Mouse (Mus musculus) left cerebral cortex, adult 18-20 months (tissue): ENCODE results near the gene Trim61. TPM values are rescaled to one million over a fixed set of nuclear protein-coding genes. Genes with fewer than 3 reads are reported as not detected.

Experiments used
- DNase-seq, 2 experiments: peaks; one replicate each; pipeline ENCODE4 v3.0.0; 2021 to 2022; ENCODE audit warnings: low spot score in 2 of 2, mixed read lengths in 1 of 2
- total RNA-seq, 2 experiments: library from RNA; stranded (reverse); gene quantifications; 2 replicates each; pipeline ENCODE4 v1.2.3; 2021

Trim61 gene
- total RNA-seq, 2 experiments from 2014 or later = not detected

DNA sequence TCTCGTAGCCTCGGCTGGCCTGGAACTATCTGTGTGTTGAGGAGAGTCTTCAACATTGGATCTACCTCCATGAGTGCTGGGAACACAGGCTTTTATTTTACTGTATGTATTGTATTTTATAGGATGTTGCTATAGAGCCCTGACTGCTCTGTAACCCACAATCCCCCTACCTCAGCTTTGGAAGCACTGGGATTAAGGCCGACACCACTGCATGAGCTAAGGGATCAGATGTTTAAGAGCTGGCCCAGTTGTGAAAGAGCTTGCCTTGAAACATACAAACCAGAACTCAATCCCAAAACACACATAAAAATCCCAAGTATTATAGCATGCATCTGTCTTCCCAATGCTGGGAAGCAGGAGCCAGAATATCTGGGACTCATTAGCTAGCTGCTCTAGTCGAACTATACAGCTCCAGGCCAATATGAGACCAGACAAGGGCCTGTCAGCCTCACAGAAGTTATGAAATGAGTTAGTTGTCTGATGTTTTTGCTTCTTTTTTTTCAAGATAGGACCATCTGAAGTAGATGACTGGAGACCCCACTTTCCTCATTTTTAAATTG, 19.4 kb downstream of the Trim61 start:
- no peak for DNase-seq

DNA sequence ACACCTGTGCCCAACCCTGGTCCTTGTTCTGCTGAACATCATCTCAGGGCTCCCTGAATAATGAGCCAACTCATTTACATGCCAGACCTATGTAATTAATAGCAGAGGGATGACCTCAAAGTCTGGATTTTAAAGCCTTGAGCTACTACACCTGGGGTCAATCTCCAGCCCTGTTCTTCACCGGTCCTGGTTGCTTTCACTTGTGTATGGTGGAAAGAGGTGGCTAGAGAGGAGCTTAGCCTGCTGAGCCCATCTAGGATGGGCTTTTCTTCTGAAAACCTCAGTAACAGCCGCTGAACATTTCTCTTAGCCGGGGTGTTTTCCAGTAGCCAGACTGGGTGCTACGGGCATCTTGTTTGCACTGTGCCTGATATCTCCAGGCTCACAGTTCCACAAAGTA, 30.6 kb downstream of the Trim61 start, which contains the start of gene Trim75:
Trim75 (minus strand) TSS at position 101 of the 400 bp plus-strand sequence.
- no peak for DNase-seq

GRCm38 (mm10) chr8:64983150-64983897, 35.0 kb downstream of the Trim61 start:
- DNase-seq = no peak

Other genes with a start within 250 kb of the Trim61 start
- gene Klhl2, start 168.5 kb downstream of the Trim61 start, total RNA-seq = 100 to 1,000 TPM; 157 to 168 TPM
- 10 to 100 TPM; 24.8 to 30.9 TPM for gene Tmem192, start 71.3 kb downstream of the Trim61 start, total RNA-seq
- not detected for gene Trim75, start 30.7 kb downstream of the Trim61 start, total RNA-seq
- not detected for gene Trim60, start 61 bp upstream of the Trim61 start, total RNA-seq
- gene Apela, start 18.8 kb upstream of the Trim61 start, total RNA-seq = not detected
- gene Gm10663, start 56.5 kb upstream of the Trim61 start, total RNA-seq = not detected
- gene BC030870, start 111.0 kb upstream of the Trim61 start, total RNA-seq = not detected